Mouse (Mus musculus) embryonic fibroblast, embryonic 13.5 days (primary cell): ENCODE results near the gene Fem1b.

Source experiments
- CTCF ChIP-seq: IDR thresholded peaks from 2 replicates; pipeline ENCODE4 v1.5.1; 2011; ENCODE audit warnings: mild to moderate bottlenecking, control low read depth, low read length, moderate library complexity, borderline replicate concordance; ENCODE audit not compliant: insufficient read depth
- POLR2A ChIP-seq: IDR thresholded peaks from 2 replicates; pipeline ENCODE4 v1.6.1; 2011; ENCODE audit warnings: low read depth, mild to moderate bottlenecking, control low read depth, low read length, moderate library complexity

- TF ChIP-seq CTCF, result peak; percentile 87
- no peak for TF ChIP-seq POLR2A
Observed at GRCm38 (mm10) chr9:62847694-62848093, 36.0 kb upstream of the Fem1b start.
